9 mouse cellular contexts compared by ENCODE assay signal in genomic region chrX:103621799-103622198, GRCm38 (mm10). TPM values are rescaled to one million over a fixed set of nuclear protein-coding genes. Genes with fewer than 3 reads are reported as not detected.
DNase-seq lines count a peak whose midpoint lies in the region; ATAC-seq and TF ChIP-seq lines count a peak whose summit lies in the region.
"Had no signal": no experiment of that assay in that cellular context is flagged by ENCODE, and none has a peak within 500 bp of the region (broad histone marks: within the 10 kb centered on the region; RNA-seq: fewer than 3 reads in every experiment).

No protein-coding gene starts in this region.

- peaks cover 8% of the 10 kb centered on the region; the same call in 1 of the 2 replicates for H3K4me1 ChIP-seq in heart, embryonic 16.5 days (ENCODE audit: control insufficient read depth, insufficient read depth, low read length)
- H3K4me1 ChIP-seq in liver, adult 2 months (ENCODE audit: control insufficient read depth, insufficient read depth, low read length), result peaks cover 3% of the 10 kb centered on the region; the same call in 1 of the 2 replicates
- peaks cover 4% of the 10 kb centered on the region; the same call in 1 of the 2 replicates for H3K4me1 ChIP-seq in neural tube, embryonic 15.5 days

- intact Hi-C loops in left cerebral cortex, adult 2 months (cut with DNase I), result loop anchor here (5.0 kb wide), 1 partner anchor 316 kb away; no protein-coding TSS in a partner anchor
- intact Hi-C loops in left cerebral cortex, postnatal 10 days (cut with DNase I), result loop anchor here (5.0 kb wide), 1 partner anchor 316 kb away; no protein-coding TSS in a partner anchor

- peak overlapping the region; percentile 71 for H3K4me2 ChIP-seq in heart, embryonic 16.5 days (ENCODE audit: low read depth, low read length)
- peak overlapping the region; percentile 68 for H3K4me2 ChIP-seq in neural tube, embryonic 15.5 days

- no peaks in the 10 kb centered on the region for H3K79me2 ChIP-seq in liver, adult 2 months (ENCODE audit: control insufficient read depth, insufficient read depth, low read length)

- H3K27ac ChIP-seq in left cerebral cortex, adult 2 months, result peak overlapping the region; percentile 98
- H3K27ac ChIP-seq in heart, embryonic 16.5 days (ENCODE audit: low read length), result peak overlapping the region; percentile 96
- peak overlapping the region; percentile 97 for H3K27ac ChIP-seq in liver, adult 2 months (replicated peaks; ENCODE audit: insufficient read depth, low read depth, low read length)
- H3K27ac ChIP-seq in neural tube, embryonic 15.5 days (replicated peaks), result peak overlapping the region; percentile 89

- TF ChIP-seq CTCF in left cerebral cortex, adult 2 months (IDR thresholded peaks at IDR 0.05), result no peak
- no peak for TF ChIP-seq CTCF in liver, adult 2 months (IDR thresholded peaks at IDR 0.05; ENCODE audit: low read depth, low read length)

- no peaks in the 10 kb centered on the region for H3K9me3 ChIP-seq in heart, embryonic 16.5 days (replicated peaks; ENCODE audit: control insufficient read depth, low read length)
- no peaks in the 10 kb centered on the region for H3K9me3 ChIP-seq in neural tube, embryonic 15.5 days (replicated peaks)

- WGBS in heart, embryonic 16.5 days, result 6% methylated on average over 8 of the region's 8 CpGs
- 4% methylated on average over 8 of the region's 8 CpGs for WGBS in liver, adult 2 months
- WGBS in neural tube, embryonic 15.5 days, result 5% methylated on average over 8 of the region's 8 CpGs

- 0 out of 2 replicates have a peak, but pooled peaks cover 3% of the 10 kb centered on the region for H3K27me3 ChIP-seq in heart, embryonic 16.5 days (ENCODE audit: control insufficient read depth, insufficient read depth, low read length)
- H3K27me3 ChIP-seq in liver, adult 2 months (ENCODE audit: control insufficient read depth, insufficient read depth, low read length), result no peaks in the 10 kb centered on the region
- H3K27me3 ChIP-seq in neural tube, embryonic 15.5 days (replicated peaks), result no peaks in the 10 kb centered on the region

- H3K9ac ChIP-seq in heart, embryonic 16.5 days (ENCODE audit: low read length), result peak overlapping the region; percentile 69
- peak overlapping the region; percentile 77 for H3K9ac ChIP-seq in liver, adult 2 months (ENCODE audit: low read depth, low read length)
- H3K9ac ChIP-seq in neural tube, embryonic 15.5 days (replicated peaks), result peak overlapping the region; percentile 60

- H3K4me3 ChIP-seq in left cerebral cortex, adult 2 months, result peak overlapping the region; percentile 62
- H3K4me3 ChIP-seq in heart, embryonic 16.5 days (ENCODE audit: low read length), result peak overlapping the region; percentile 66
- peak overlapping the region; percentile 50 for H3K4me3 ChIP-seq in liver, adult 2 months (ENCODE audit: insufficient read depth, low read depth, low read length)
- H3K4me3 ChIP-seq in neural tube, embryonic 15.5 days (replicated peaks), result peak overlapping the region; percentile 51

- peak; percentile 10 for ATAC-seq in common myeloid progenitor, adult 5-6 weeks (replicated peaks; ENCODE audit: low read depth, poor library complexity, severe bottlenecking)
- ATAC-seq in heart, embryonic 16.5 days (replicated peaks; ENCODE audit: extremely low read depth, insufficient read depth, low FRiP score), result peak; percentile 11; the same call in 1 of the 2 replicates
- peak; percentile 16; the same call in 1 of the 2 replicates for ATAC-seq in neural tube, embryonic 15.5 days (ENCODE audit: low FRiP score)

- no peaks in the 10 kb centered on the region for H3K36me3 ChIP-seq in heart, embryonic 16.5 days (ENCODE audit: control insufficient read depth, insufficient read depth)
- no peaks in the 10 kb centered on the region for H3K36me3 ChIP-seq in liver, adult 2 months (ENCODE audit: control insufficient read depth, insufficient read depth, low read length)
- H3K36me3 ChIP-seq in neural tube, embryonic 15.5 days, result no peaks in the 10 kb centered on the region

- DNase-seq in left cerebral cortex, adult 2 months (ENCODE audit: extremely low spot score in 1 of 2, low spot score in 2 of 2), result no peak
- DNase-seq in left cerebral cortex, postnatal 10 days (ENCODE audit: extremely low spot score in 1 of 2, low spot score in 2 of 2), result no peak
- no peak for DNase-seq in liver, adult 2 months (ENCODE audit: extremely low read depth, low read depth, low spot score)
- DNase-seq in yolk sac, embryonic 10.5 days (ENCODE audit: low spot score), result no peak
- DNase-seq in gastrocnemius, adult 18-20 months (ENCODE audit: low spot score), result no peak

- TF ChIP-seq POLR2A in liver, adult 2 months (IDR thresholded peaks at IDR 0.05; ENCODE audit: extremely low read depth, insufficient read depth, low read length), result no peak

RNA-seq across cellular contexts. Expression of gene Zcchc13, which starts 8.6 kb away (rescaled TPM):
- not detected for total RNA-seq in left cerebral cortex, adult 2 months (2021)
- not detected for total RNA-seq in left cerebral cortex, postnatal 10 days (2021)
- not detected in 2 replicates for total RNA-seq in common myeloid progenitor, adult 5-6 weeks (2017)
- not detected in 2 replicates for polyA plus RNA-seq in heart, embryonic 16.5 days (2015; fragmentation: Nextera tagmentation; extraction: Ambion mirVana)
- total RNA-seq in liver, adult 2 months (2014; rRNA removed), result not detected in 2 replicates
- not detected in 2 replicates for polyA plus RNA-seq in liver, adult 2 months (2012; rRNA removed)
- polyA plus RNA-seq in neural tube, embryonic 15.5 days (2015; fragmentation: Nextera tagmentation; extraction: Ambion mirVana), result not detected in 2 replicates
- total RNA-seq in gastrocnemius, adult 18-20 months (2021), result not detected
- total RNA-seq: neutrophil, adult 5-6 weeks had no signal
